Mouse (Mus musculus): ENCODE measurements around the gene Ercc2.

DNA sequence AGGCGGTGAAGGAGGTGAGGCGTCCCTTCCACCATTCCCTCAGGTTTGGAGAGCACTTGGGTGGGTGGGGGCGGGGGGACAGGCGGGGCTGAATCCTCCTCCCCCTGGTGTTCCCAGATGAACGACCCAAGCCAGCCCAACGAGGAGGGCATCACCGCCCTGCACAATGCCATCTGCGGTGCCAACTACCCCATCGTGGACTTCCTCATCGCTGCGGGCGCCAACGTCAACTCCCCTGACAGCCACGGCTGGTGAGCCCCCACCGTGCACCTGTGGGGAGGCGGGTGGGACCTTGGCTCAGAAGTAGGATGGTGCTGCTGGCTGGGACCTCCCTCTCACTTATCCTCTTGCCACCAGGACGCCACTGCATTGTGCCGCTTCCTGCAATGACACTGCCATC, 6.4 kb upstream of the Ercc2 start:
- TF ChIP-seq ZNF384 (IDR thresholded peaks at IDR 0.05; ENCODE audit: low read depth, low read length) (no peak), MEF2A (IDR thresholded peaks at IDR 0.05; ENCODE audit: borderline replicate concordance, low read depth, low read length) (no peak), USF1 (IDR thresholded peaks at IDR 0.05; ENCODE audit: low read depth, low read length) (no peak), CTCF (conservative IDR thresholded peaks at IDR 0.05 in 1 of 2, IDR thresholded peaks at IDR 0.05 in 1 of 2; ENCODE audit: low read depth in 2 of 2, low read length in 2 of 2) (no peak), ZC3H11A (IDR thresholded peaks at IDR 0.05; ENCODE audit: low read depth, low read length) (no peak), JUND (conservative IDR thresholded peaks at IDR 0.05; ENCODE audit: low read depth, low read length) (no peak), POLR2A (IDR thresholded peaks at IDR 0.05; ENCODE audit: low read depth, low read length) (no peak)
